Mouse (Mus musculus) intestine, embryonic 15.5 days (tissue): ENCODE results near the gene Gas6. TPM values are rescaled to one million over a fixed set of nuclear protein-coding genes. Genes with fewer than 3 reads are reported as not detected.

Experiments used
- ATAC-seq: fragments of 200-750 bp; cut with Nextera tagmentation; 2 replicates; pipeline ENCODE4 v1.8.0; 2017; ENCODE audit warnings: moderate TSS enrichment, moderate library complexity
- H3K27ac ChIP-seq: fragments of 300-500 bp; sonication (generic); 2 replicates; pipeline ENCODE4 v1.5.1; 2015; ENCODE audit warnings: mild to moderate bottlenecking, inconsistent platforms
- H3K27me3 ChIP-seq: fragments of 300-500 bp; sonication (generic); replicated peaks from 2 replicates; pipeline ENCODE4 v1.6.1; 2015; ENCODE audit warnings: inconsistent platforms
- H3K36me3 ChIP-seq: fragments of 300-500 bp; sonication (generic); 2 replicates; pipeline ENCODE4 v1.6.1; 2015; ENCODE audit warnings: inconsistent platforms
- H3K4me1 ChIP-seq: fragments of 300-500 bp; sonication (generic); replicated peaks from 2 replicates; pipeline ENCODE4 v1.6.1; 2015; ENCODE audit warnings: inconsistent platforms
- H3K4me2 ChIP-seq: fragments of 300-500 bp; sonication (generic); replicated peaks from 2 replicates; pipeline ENCODE4 v1.6.1; 2015; ENCODE audit warnings: mild to moderate bottlenecking, inconsistent platforms
- H3K4me3 ChIP-seq: fragments of 300-500 bp; sonication (generic); replicated peaks from 2 replicates; pipeline ENCODE4 v1.5.1; 2015; ENCODE audit warnings: inconsistent platforms
- H3K9ac ChIP-seq: fragments of 300-500 bp; sonication (generic); 2 replicates; pipeline ENCODE4 v1.6.1; 2015; ENCODE audit warnings: inconsistent platforms
- H3K9me3 ChIP-seq: fragments of 300-500 bp; sonication (generic); 2 replicates; pipeline ENCODE4 v1.6.1; 2016; ENCODE audit warnings: inconsistent platforms
- WGBS: fragments of 180-500 bp; shearing (Covaris S2); methylation state at CpG from one replicate; pipeline ENCODE4 v1.1.7; 2015; 5-methylcytosine and 5-hydroxymethylcytosine counted together
- polyA plus RNA-seq: library from polyadenylated mRNA; unstranded; fragments of >200 nt; fragmentation: Nextera tagmentation; extraction: Ambion mirVana; gene quantifications from 2 replicates; pipeline ENCODE4 v1.2.1, GENCODE M21; 2015

The Gas6 gene
- polyA plus RNA-seq, 1 experiment from 2014 or later: 50.9 TPM

DNA sequence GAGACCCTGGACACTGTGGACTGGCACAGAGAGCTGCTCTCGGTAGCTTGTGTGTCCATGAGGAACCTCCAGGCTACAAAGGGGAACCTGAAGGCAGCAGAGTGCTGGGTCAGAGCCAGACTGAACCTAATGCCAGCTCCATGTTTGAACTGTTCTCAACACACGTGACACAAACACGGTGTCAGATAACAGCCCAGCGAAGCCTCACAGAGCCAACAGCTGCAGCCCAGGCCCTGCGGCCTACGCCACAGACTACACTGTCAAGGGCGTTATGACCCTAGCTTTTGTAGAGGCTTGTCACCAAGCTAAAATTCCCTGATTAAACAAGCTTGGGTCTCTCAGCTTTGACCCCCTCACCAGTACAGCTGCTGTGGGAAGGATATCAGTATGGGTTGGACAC, 22.0 kb downstream of the Gas6 start:
- no peaks in the 10 kb centered on the region; the same call in 1 of the 2 replicates for H3K36me3 ChIP-seq
- no peak overlapping the region for H3K27ac ChIP-seq
- H3K27me3 ChIP-seq: no peaks in the 10 kb centered on the region
- WGBS: 54% methylated on average over 7 of the region's 7 CpGs
- H3K4me2 ChIP-seq: no peak overlapping the region
- no peak overlapping the region for H3K4me3 ChIP-seq
- H3K9me3 ChIP-seq: no peaks in the 10 kb centered on the region
- no peaks in the 10 kb centered on the region for H3K4me1 ChIP-seq
- no peak overlapping the region for H3K9ac ChIP-seq
- 0 out of 2 replicates have a peak, but pooled peaks have one; percentile 39 for ATAC-seq

DNA sequence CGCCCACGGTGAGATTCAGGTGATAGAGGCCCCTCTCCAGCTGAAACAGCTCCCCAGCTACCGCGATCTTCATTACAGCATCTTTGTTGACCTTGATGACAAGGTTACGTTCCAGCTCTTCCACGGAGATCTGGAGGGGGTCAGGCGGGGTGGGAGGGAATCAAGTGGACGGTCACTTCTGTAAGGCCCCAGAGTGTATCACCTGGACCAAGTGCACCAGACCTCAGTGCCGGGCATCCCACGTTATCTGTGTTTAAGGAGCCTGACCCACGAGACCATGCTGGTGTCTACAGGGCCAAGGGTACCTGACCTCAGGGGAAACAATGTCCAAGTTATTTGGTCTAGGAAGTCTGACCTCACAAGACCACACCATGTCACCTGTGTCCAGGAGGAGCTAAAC, 22.8 kb downstream of the Gas6 start:
- H3K4me2 ChIP-seq: no peak overlapping the region
- H3K27ac ChIP-seq: no peak overlapping the region
- H3K4me1 ChIP-seq: no peaks in the 10 kb centered on the region
- H3K9ac ChIP-seq: no peak overlapping the region
- no peaks in the 10 kb centered on the region for H3K9me3 ChIP-seq
- no peak for ATAC-seq
- H3K36me3 ChIP-seq: no peaks in the 10 kb centered on the region; the same call in 1 of the 2 replicates
- no peaks in the 10 kb centered on the region for H3K27me3 ChIP-seq
- 81% methylated on average over 11 of the region's 11 CpGs for WGBS
- no peak overlapping the region for H3K4me3 ChIP-seq

DNA sequence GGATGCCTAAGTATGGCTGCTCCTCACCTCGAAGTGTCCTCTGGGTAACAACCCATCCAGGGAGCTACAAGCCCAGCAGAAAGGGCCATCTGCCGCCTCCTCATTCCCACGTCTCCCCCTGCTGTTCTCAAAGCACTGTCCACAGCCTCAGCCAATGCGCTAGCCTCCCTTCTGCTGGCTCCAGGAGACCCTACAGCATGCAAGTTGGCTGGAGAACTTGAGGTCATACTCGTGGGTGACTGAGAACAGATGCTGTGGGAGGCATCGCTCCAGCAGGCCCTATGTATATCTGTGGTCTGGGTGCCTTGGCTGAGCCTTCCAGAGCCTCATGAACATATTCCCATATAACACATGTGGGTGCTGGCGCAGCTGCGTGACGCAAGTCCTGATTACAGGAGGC, 25.6 kb downstream of the Gas6 start:
- H3K4me1 ChIP-seq: no peaks in the 10 kb centered on the region
- WGBS: 84% methylated on average over 9 of the region's 9 CpGs
- no peaks in the 10 kb centered on the region for H3K36me3 ChIP-seq
- no peak overlapping the region for H3K4me3 ChIP-seq
- no peaks in the 10 kb centered on the region for H3K27me3 ChIP-seq
- no peaks in the 10 kb centered on the region for H3K9me3 ChIP-seq
- no peak for ATAC-seq
- H3K4me2 ChIP-seq: no peak overlapping the region
- no peak overlapping the region for H3K27ac ChIP-seq
- no peak overlapping the region for H3K9ac ChIP-seq

DNA sequence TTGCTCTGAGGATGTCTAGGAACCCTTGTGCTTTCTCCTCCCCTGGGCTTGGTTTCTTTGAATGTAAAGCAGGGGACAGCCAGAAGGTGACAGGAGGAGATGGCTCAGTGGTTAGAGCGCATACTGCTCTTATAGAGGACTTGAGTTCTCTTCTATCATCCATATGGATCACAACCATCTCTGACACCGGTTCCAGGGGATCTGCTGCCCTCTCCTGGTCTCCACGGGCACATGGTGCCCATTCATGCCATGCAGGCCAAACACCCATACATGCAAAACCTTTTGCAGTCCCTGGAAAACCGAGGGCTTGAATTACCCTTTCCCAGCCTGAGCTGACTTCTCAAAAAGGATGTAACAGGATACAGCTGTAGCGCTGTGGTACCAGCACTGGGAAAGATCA, 27.3 kb downstream of the Gas6 start:
- Histone ChIP-seq H3K4me3 (no peak overlapping the region), H3K9me3 (no peaks in the 10 kb centered on the region), H3K36me3 (no peaks in the 10 kb centered on the region), H3K4me2 (no peak overlapping the region), H3K27me3 (no peaks in the 10 kb centered on the region), H3K4me1 (no peaks in the 10 kb centered on the region), H3K27ac (no peak overlapping the region), H3K9ac (no peak overlapping the region)
- no peak for ATAC-seq
- WGBS: 65% methylated on average over 5 of the region's 5 CpGs

DNA sequence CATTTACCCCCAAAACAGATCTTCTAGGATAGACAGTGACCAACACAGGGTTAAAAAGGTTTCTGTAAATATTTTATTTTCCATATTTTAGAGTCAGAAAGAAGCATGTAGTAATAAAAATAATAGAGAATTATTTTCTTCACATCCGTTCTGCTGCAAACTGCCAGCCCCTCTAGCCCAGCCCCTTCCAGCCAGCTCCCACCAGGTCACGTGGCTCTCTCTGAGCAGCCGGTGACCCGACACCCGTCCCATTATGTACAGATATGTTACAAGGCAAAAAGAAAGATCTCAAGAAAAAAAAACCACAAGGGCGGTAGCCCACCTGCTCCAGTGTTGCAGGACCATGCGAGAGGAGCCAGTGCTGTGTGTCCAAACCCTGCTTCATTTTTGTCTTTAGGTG, 29.0 kb downstream of the Gas6 start:
- Histone ChIP-seq H3K9me3 (no peaks in the 10 kb centered on the region), H3K27me3 (no peaks in the 10 kb centered on the region), H3K4me3 (no peak overlapping the region), H3K4me2 (no peak overlapping the region), H3K4me1 (no peaks in the 10 kb centered on the region), H3K9ac (no peak overlapping the region), H3K36me3 (no peaks in the 10 kb centered on the region), H3K27ac (no peak overlapping the region)
- no peak for ATAC-seq
- 46% methylated on average over 7 of the region's 7 CpGs for WGBS

DNA sequence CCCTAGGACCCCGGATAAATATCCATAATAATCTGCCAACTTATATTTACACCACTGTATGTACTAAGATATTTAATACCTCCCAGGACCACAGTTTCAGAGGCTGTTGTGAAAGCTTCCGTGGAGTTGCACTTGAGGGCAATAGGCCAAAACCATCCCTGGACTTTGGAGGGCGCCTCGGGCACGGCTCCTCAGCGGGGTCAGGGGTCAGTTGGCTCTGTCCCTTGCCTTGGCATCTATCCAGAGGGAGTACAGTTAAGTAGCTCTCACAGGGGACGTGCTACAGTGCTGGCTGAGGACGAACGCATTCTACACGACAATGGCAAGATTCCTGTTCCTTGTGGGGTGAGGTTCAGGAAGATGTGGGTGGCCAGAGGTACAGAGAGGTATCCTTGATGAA, 31.9 kb downstream of the Gas6 start:
- H3K36me3 ChIP-seq: no peaks in the 10 kb centered on the region
- no peak overlapping the region for H3K4me2 ChIP-seq
- no peak overlapping the region for H3K9ac ChIP-seq
- 66% methylated on average over 10 of the region's 10 CpGs for WGBS
- H3K4me1 ChIP-seq: no peaks in the 10 kb centered on the region
- no peak overlapping the region for H3K27ac ChIP-seq
- no peak for ATAC-seq
- no peak overlapping the region for H3K4me3 ChIP-seq
- no peaks in the 10 kb centered on the region for H3K9me3 ChIP-seq
- no peaks in the 10 kb centered on the region for H3K27me3 ChIP-seq

DNA sequence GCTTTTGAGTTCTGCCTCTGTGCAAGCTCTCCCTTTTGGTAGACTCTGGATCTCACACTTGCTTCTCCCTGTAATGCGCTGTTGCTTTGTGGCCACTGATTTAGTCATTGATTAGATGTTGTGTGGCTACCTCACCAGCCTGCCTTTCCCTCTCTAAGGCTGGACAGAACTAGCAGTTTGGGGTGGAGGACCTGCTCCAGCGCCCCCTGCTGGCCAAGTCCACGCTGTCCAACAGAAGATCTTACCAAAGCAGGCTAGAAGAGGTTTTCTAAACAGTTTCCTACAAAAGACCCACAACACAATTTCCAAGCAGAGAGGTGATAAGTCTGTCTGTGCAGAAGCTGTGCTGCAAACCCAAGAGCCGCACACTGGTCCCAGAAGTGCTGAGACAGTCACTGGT, 32.4 kb downstream of the Gas6 start:
- 0 out of 2 replicates have a peak, but pooled peaks have one; percentile 41 for ATAC-seq
- H3K27ac ChIP-seq: no peak overlapping the region

DNA sequence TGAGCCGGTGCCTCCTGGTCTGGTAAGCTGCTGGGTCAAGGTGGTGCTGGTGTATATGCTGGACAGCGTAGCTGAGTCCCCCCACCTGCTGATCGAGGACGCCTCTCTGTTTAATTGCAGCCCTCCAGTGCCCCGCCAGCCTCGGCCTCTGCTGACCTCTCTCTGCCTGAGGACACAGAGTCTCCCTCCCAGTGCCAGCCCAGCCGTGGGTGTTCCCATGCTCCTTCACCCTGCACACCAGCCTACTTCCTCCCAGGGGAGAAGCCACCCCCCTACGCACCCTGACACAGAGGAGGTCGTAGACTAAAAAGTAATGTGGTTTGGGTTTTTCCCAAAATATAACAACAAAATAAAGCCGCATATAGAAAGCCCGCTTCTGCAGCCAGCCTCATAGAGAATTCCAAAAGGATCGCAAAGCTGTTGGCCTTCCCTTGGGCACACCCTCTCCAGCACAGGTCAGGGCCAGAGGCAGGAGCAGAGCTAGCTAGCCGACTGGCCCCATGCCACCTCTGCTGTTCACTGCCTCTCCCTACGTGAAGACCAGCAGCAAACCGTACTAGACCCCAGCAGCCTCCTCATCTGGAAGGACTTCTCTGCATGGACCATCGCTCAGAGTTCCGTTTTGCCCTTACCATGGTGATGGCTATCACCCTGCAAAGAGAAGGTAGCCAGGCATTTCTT, 33.1 kb downstream of the Gas6 start:
- no peak overlapping the region for H3K4me2 ChIP-seq
- no peaks in the 10 kb centered on the region for H3K27me3 ChIP-seq
- WGBS: 68% methylated on average over 17 of the region's 17 CpGs
- H3K4me1 ChIP-seq: no peaks in the 10 kb centered on the region
- H3K9me3 ChIP-seq: no peaks in the 10 kb centered on the region
- H3K36me3 ChIP-seq: no peaks in the 10 kb centered on the region
- H3K9ac ChIP-seq: no peak overlapping the region
- no peak overlapping the region for H3K27ac ChIP-seq
- no peak overlapping the region for H3K4me3 ChIP-seq
- no peak for ATAC-seq

More for the DNA sequence above, 32.4 kb downstream of the Gas6 start:
- no peak overlapping the region for H3K9ac ChIP-seq
- no peaks in the 10 kb centered on the region for H3K27me3 ChIP-seq
- H3K36me3 ChIP-seq: no peaks in the 10 kb centered on the region
- H3K9me3 ChIP-seq: no peaks in the 10 kb centered on the region
- H3K4me2 ChIP-seq: no peak overlapping the region
- H3K4me3 ChIP-seq: no peak overlapping the region
- no peaks in the 10 kb centered on the region for H3K4me1 ChIP-seq
- 37% methylated on average over 4 of the region's 4 CpGs for WGBS

DNA sequence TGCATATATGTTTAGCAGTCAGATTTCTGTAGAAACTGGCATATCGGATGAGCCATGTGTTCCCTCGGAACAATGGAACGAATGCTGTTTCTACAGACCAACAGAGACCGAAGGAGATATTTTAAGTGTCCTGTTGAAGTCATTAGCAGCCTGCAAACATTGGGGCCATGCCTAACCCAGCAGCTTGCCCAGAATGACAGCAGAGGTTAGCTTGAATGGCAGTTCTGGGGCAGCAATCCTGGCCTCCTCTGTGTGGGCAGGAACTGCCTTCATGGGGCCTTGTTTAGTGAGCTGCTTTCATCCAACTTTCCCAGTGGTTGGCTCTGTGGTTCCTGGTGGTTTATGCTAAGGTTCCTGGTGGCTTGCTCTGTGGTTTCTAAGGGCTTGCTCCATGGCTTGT, 34.9 kb downstream of the Gas6 start:
- no peaks in the 10 kb centered on the region for H3K27me3 ChIP-seq
- no peaks in the 10 kb centered on the region for H3K9me3 ChIP-seq
- H3K9ac ChIP-seq: no peak overlapping the region
- H3K4me3 ChIP-seq: no peak overlapping the region
- ATAC-seq: no peak
- WGBS: 91% methylated on average over 4 of the region's 4 CpGs
- H3K27ac ChIP-seq: no peak overlapping the region
- no peaks in the 10 kb centered on the region for H3K36me3 ChIP-seq
- H3K4me2 ChIP-seq: no peak overlapping the region
- no peaks in the 10 kb centered on the region for H3K4me1 ChIP-seq

DNA sequence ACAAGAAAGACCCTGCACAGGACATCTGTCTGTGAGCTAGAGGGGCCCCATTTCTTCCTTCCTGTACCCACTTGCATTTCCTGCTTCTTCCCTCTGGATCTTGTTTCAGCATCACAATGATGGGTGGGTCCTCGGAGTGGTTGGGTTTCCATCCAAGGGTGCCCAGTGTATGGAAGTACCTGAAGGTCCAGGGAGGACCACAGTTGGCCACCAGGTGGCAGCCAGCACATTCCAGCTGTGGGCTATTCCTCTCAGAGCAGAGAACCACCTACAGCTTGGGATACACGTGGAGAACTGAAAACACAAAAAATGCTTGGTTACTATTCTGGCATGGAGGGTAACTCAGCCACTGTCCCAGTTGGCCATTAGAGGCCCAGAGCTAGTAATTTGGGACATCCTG, 39.0 kb downstream of the Gas6 start:
- H3K4me3 ChIP-seq: no peak overlapping the region
- H3K4me1 ChIP-seq: no peaks in the 10 kb centered on the region
- 17% methylated on average over 2 of the region's 2 CpGs for WGBS
- no peaks in the 10 kb centered on the region for H3K9me3 ChIP-seq
- no peak overlapping the region for H3K4me2 ChIP-seq
- H3K27ac ChIP-seq: no peak overlapping the region
- peak; percentile 84 for ATAC-seq
- H3K27me3 ChIP-seq: no peaks in the 10 kb centered on the region
- H3K9ac ChIP-seq: no peak overlapping the region
- no peaks in the 10 kb centered on the region for H3K36me3 ChIP-seq

DNA sequence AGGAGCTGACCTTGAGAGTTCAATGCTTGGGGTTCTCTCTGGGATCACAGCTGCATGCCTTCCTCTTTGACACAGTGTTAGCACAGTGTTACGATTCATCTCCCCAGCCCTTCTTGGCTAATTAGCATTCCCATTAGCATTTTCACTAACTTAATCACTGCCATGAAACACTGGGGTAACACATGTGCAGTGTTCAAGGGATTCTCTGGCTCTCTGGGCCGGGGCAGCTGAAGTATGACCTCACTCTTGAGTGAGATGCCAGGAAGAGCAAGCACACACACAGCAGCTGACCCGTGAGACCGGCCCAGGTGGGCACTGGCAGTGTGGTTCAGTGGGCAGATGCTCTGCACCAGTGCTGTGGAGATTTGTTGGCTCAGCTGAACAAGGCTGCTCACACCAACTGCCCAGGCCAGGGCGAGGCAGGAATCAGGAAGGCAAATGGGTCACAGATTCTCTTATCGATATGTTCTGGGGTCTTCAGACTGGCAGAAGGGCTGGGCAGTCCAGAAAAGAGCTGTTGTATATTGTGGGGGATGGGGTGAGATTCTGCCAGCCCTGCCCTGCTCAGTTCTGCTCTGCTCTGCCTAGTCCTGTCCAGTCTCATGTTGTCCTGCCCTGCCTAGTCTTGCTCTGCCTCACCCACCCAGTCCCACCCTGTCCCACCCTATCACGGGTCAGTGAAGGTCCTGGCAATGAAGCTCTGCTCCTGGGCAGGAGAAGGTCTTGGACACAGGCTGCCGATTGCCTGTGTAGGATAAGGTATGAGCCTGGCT, 39.8 kb downstream of the Gas6 start:
- Histone ChIP-seq H3K27ac (no peak overlapping the region), H3K36me3 (no peaks in the 10 kb centered on the region), H3K9me3 (no peaks in the 10 kb centered on the region), H3K27me3 (no peaks in the 10 kb centered on the region), H3K4me2 (no peak overlapping the region), H3K4me1 (no peaks in the 10 kb centered on the region), H3K9ac (no peak overlapping the region), H3K4me3 (no peak overlapping the region)
- WGBS: 66% methylated on average over 8 of the region's 8 CpGs
- no peak for ATAC-seq

DNA sequence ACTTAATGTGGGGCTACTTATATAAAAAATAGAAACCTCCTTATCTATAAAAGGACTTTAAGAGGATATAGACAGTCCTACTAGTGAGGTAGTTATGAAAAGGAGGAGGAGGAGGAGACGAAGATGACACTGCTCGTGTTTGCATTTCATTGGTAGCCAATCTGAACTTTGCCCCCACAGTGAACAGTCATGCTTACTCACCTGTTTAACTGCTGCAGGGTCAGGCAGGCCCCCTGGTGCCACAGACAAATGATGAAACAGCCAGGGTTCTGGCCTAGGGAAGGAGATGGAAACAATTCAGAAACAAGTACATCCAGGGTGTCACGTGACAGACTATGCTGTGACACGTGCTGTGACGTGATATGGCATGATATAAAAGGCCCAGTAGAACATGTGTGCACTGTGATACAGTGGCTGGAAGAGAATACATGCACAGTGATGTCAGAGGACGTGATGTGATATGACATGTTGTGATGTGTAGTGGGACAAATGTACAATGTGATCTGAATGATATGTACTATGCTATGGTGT, 42.5 kb downstream of the Gas6 start:
- 63% methylated on average over 6 of the region's 6 CpGs for WGBS
- Histone ChIP-seq H3K27ac (no peak overlapping the region), H3K4me1 (no peaks in the 10 kb centered on the region), H3K27me3 (no peaks in the 10 kb centered on the region), H3K9ac (no peak overlapping the region), H3K4me2 (no peak overlapping the region), H3K9me3 (no peaks in the 10 kb centered on the region), H3K4me3 (no peak overlapping the region), H3K36me3 (no peaks in the 10 kb centered on the region)
- ATAC-seq: peak; percentile 39; the same call in 1 of the 2 replicates
